Mouse (Mus musculus) heart, postnatal 0 days (tissue): ENCODE data around the gene Gm21860.
"Not testable (repeated sequence)": the region's sequence is repeated elsewhere in the genome, so short reads cannot be mapped to it uniquely, and the experiment has no call there.

ENCODE experiments used
- CTCF ChIP-seq: IDR thresholded peaks from 2 replicates; pipeline ENCODE4 v1.5.1; 2016; ENCODE audit warnings: antibody characterized with exemption, control low read depth, low read depth
- EP300 ChIP-seq: IDR thresholded peaks from 2 replicates; pipeline ENCODE4 v1.6.1; 2016; ENCODE audit warnings: antibody characterized with exemption, low read depth

DNA sequence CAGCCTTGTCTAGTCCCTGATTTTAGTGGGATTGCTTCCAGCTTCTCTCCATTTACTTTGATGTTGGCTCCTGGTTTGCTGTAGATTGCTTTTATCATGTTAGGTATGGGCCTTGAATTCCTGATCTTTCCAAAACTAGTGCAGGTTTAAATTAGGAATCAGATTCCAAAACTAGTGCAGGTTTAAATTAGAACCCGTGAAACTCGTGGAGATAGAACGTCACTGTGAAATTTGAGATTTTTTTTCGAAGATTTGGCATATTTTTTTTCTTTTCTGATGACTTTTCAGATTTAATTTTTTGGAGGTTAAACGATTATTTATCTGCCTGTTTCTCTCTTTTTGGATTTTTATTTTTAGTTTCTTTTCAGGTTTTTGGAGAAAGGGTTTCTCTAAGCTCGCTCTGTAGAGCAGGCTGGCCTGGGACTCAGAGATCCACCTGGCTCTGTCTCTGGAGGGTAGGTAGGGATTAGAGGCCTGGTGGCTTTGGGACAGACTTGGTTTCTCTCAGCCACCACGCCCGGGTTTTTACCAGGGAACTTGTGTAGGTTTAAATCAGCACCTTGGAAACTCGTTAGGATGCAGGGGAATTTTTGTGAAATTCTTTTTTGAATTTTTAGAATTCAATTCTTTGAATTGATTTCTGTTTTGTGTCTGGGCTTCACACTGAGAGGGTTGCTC lies 20.8 kb downstream of the Gm21860 start:
- not testable (repeated sequence) for TF ChIP-seq CTCF, EP300
